Comparison of ENCODE assay signal across 10 mouse cellular contexts in the genomic region with DNA sequence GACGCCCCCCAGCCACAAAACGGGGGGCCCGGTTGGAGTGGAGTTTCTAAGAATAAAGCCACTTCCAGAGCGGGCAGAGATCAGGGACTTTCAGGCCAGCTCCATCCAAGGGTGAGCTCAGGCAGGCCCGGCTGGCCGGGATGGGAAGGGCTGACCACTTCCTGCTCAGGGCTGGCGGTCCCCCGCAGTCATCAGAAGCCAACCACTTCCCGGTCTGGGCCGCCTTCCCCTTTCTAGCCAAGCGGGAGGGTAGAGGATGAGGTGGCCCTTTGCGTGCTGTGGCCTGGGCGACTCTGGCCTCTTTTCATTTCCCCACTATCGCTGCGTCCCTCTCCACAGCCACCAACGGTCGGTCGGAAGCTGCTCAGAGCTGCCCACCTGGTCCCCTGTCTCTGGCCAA. TPM values are rescaled to one million over a fixed set of nuclear protein-coding genes. Genes with fewer than 3 reads are reported as not detected.
DNase-seq lines count a peak whose midpoint lies in the region; ATAC-seq lines count a peak whose summit lies in the region.
"Had no signal": no experiment of that assay in that cellular context is flagged by ENCODE, and none has a peak within 500 bp of the region (broad histone marks: within the 10 kb centered on the region; RNA-seq: fewer than 3 reads in every experiment).

No protein-coding gene starts in this region.

- no peaks in the 10 kb centered on the region for H3K27me3 ChIP-seq in midbrain, embryonic 16.5 days (ENCODE audit: control insufficient read depth, insufficient read depth, low read depth, low read length)
- H3K27me3 ChIP-seq: intestine, embryonic 15.5 days had no signal

- H3K9me3 ChIP-seq in midbrain, embryonic 16.5 days (replicated peaks; ENCODE audit: control insufficient read depth, low read length, poor library complexity, severe bottlenecking), result no peaks in the 10 kb centered on the region
- H3K9me3 ChIP-seq: intestine, embryonic 15.5 days; liver, embryonic 15.5 days had no signal

- no peaks in the 10 kb centered on the region for H3K36me3 ChIP-seq in midbrain, embryonic 16.5 days (ENCODE audit: control insufficient read depth, insufficient read depth, low read length)
- H3K36me3 ChIP-seq: intestine, embryonic 15.5 days; liver, embryonic 15.5 days had no signal

- H3K9ac ChIP-seq in midbrain, embryonic 16.5 days (ENCODE audit: low read depth, low read length), result no peak overlapping the region
- H3K9ac ChIP-seq: intestine, embryonic 15.5 days; liver, embryonic 15.5 days had no signal

- peak; percentile 17 for DNase-seq in adrenal gland, adult 8-10 months
- DNase-seq in adrenal gland, postnatal 14 days, result no peak
- DNase-seq in ovary, postnatal 36 days (ENCODE audit: low spot score), result peak; percentile 18
- DNase-seq in ovary, adult 18-20 months (ENCODE audit: low spot score), result no peak
- peak; percentile 40 for DNase-seq in induced T-regulatory cell, adult 2 months (ENCODE audit: low read depth)
- no peak for DNase-seq in right cerebral cortex, postnatal 36 days (ENCODE audit: low spot score in 2 of 2)

- 72% methylated on average over 18 of the region's 18 CpGs for WGBS in midbrain, embryonic 16.5 days

- no peak overlapping the region for H3K27ac ChIP-seq in midbrain, embryonic 16.5 days (ENCODE audit: low read length)
- H3K27ac ChIP-seq: intestine, embryonic 15.5 days; liver, embryonic 15.5 days had no signal

- no peaks in the 10 kb centered on the region for H3K4me1 ChIP-seq in midbrain, embryonic 16.5 days (ENCODE audit: control insufficient read depth, insufficient read depth, low read length)

- ATAC-seq in neutrophil, adult 5-6 weeks (ENCODE audit: extremely low read depth, insufficient number of reproducible peaks, low FRiP score, poor library complexity, severe bottlenecking), result peak; percentile 64
- no peak for ATAC-seq in midbrain, embryonic 16.5 days
- ATAC-seq: intestine, embryonic 15.5 days had no signal

- H3K4me2 ChIP-seq in midbrain, embryonic 16.5 days (ENCODE audit: low read length), result no peak overlapping the region
- H3K4me2 ChIP-seq: intestine, embryonic 15.5 days; liver, embryonic 15.5 days had no signal

- no peak overlapping the region for H3K4me3 ChIP-seq in midbrain, embryonic 16.5 days (ENCODE audit: low read depth, low read length)
- H3K4me3 ChIP-seq: intestine, embryonic 15.5 days; liver, embryonic 15.5 days had no signal

RNA-seq across cellular contexts. Expression of gene Runx3, which starts 50.6 kb away (rescaled TPM):
- 1 to 10 TPM in 3 of 4 experiments, under 1 TPM in 1; 0.96 to 3.8 (median 2.1) TPM for total RNA-seq in adrenal gland, adult 8-10 months (2022)
- total RNA-seq in adrenal gland, postnatal 14 days (2021), result 1.7 and 7.3 TPM in 2 replicates
- 24.0 and 27.3 TPM in 2 replicates for total RNA-seq in neutrophil, adult 5-6 weeks (2017)
- not detected in 2 replicates for polyA plus RNA-seq in midbrain, embryonic 16.5 days (2015; fragmentation: Nextera tagmentation; extraction: Ambion mirVana)

Comparison
In these comparisons a context has a peak if more than half of its experiments do, and no peak if none do; other contexts are left out.
1. DNase-seq: peak in adrenal gland, adult 8-10 months (single experiment), ovary, postnatal 36 days (single experiment) and induced T-regulatory cell, adult 2 months (single experiment); none in adrenal gland, postnatal 14 days (single experiment), ovary, adult 18-20 months (single experiment) and right cerebral cortex, postnatal 36 days (0 of 2).